Mouse (Mus musculus) G1E (cell line): ENCODE measurements around the gene Epn2. TPM values are rescaled to one million over a fixed set of nuclear protein-coding genes. Genes with fewer than 3 reads are reported as not detected.

ENCODE experiments used
- ATAC-seq: 2 replicates; pipeline ENCODE4 v1.8.0; 2016; ENCODE audit warnings: mild to moderate bottlenecking; ENCODE audit not compliant: insufficient number of reproducible peaks, poor library complexity, low FRiP score, severe bottlenecking; ENCODE audit errors: extremely low read depth
- DNase-seq: peaks from one replicate; pipeline ENCODE4 v3.0.0; 2012; ENCODE audit warnings: low spot score
- H3K27me3 ChIP-seq: 2 replicates; pipeline ENCODE4 v1.6.1; 2012; ENCODE audit warnings: mild to moderate bottlenecking, low read length, inconsistent platforms; ENCODE audit not compliant: insufficient read depth
- H3K36me3 ChIP-seq: replicated peaks from 2 replicates; pipeline ENCODE3; 2012; ENCODE audit warnings: mild to moderate bottlenecking, inconsistent platforms
- H3K4me1 ChIP-seq: 2 replicates; pipeline ENCODE4 v1.6.1; 2012; ENCODE audit warnings: low read depth, low read length, inconsistent platforms, mixed read lengths; ENCODE audit not compliant: insufficient read depth
- H3K4me3 ChIP-seq: 2 replicates; pipeline ENCODE4 v1.5.1; 2012; ENCODE audit warnings: low read depth, mild to moderate bottlenecking, inconsistent platforms, low read length, moderate library complexity, mixed read lengths
- H3K9me3 ChIP-seq: replicated peaks from 2 replicates; pipeline ENCODE4 v1.6.1; 2012; ENCODE audit warnings: inconsistent platforms
- CTCF ChIP-seq: IDR thresholded peaks from 2 replicates; pipeline ENCODE4 v1.5.1; 2012; ENCODE audit warnings: low read depth, low read length, inconsistent platforms, mixed read lengths
- GATA1 ChIP-seq: IDR thresholded peaks from 2 replicates; pipeline ENCODE4 v1.6.1; 2012; ENCODE audit warnings: borderline replicate concordance, low read length, inconsistent platforms, mixed read lengths
- GATA2 ChIP-seq: IDR thresholded peaks from 2 replicates; pipeline ENCODE4 v1.6.1; 2012; ENCODE audit warnings: low read depth, low read length, inconsistent platforms, borderline replicate concordance
- POLR2AphosphoS5 ChIP-seq: IDR thresholded peaks from 2 replicates; pipeline ENCODE4 v1.6.1; 2012; ENCODE audit warnings: low read depth, low read length, inconsistent platforms; ENCODE audit not compliant: insufficient replicate concordance
- TAL1 ChIP-seq: conservative IDR thresholded peaks from 2 replicates; pipeline ENCODE4 v1.6.1; 2012; ENCODE audit warnings: low read depth, low read length, inconsistent platforms, mixed read lengths
- polyA plus RNA-seq: library from polyadenylated mRNA; stranded (reverse); fragments of >175 nt; gene quantifications from 2 replicates; pipeline ENCODE4 v1.2.3, GENCODE M21; 2012
- total RNA-seq, 2 experiments: library from RNA; stranded (forward) in 1 of 2; stranded (reverse) in 1 of 2; fragments of 200-1000 nt in 1 of 2; fragments of >200 nt in 1 of 2; fragmentation: Nextera tagmentation in 1 of 2; gene quantifications; 2 replicates each; pipeline ENCODE4 v1.2.3; 2014 to 2017

Gene Epn2
- total and polyA plus RNA-seq, 3 experiments, result 2.3 to 4.5 (median 2.6) TPM

GRCm38 (mm10) chr11:61579878-61580381, 443 bp upstream of the Epn2 start:
- TF ChIP-seq TAL1 (no peak), POLR2AphosphoS5 (no peak), GATA2 (no peak), GATA1 (no peak), CTCF (no peak)
- peak overlapping the region; percentile 79; the same call in 1 of the 2 replicates for H3K4me3 ChIP-seq
- ATAC-seq (no peak), DNase-seq (no peak)
- H3K9me3 ChIP-seq, result no peaks in the 10 kb centered on the region
- H3K27me3 ChIP-seq, result peaks cover 14% of the 10 kb centered on the region; the same call in 1 of the 2 replicates
- H3K36me3 ChIP-seq, result no peaks in the 10 kb centered on the region
- H3K4me1 ChIP-seq, result peaks cover 15% of the 10 kb centered on the region

- no peak for ATAC-seq
- peaks cover 9% of the 10 kb centered on the region; the same call in 1 of the 2 replicates for H3K27me3 ChIP-seq
- no peak for TF ChIP-seq TAL1
These were observed 925 bp downstream of the Epn2 start for GRCm38 (mm10) chr11:61578541-61578982.

GRCm38 (mm10) chr11:61577991-61578390, 1.5 kb downstream of the Epn2 start:
- no peak for TF ChIP-seq TAL1
- TF ChIP-seq GATA2, result no peak
- no peak for TF ChIP-seq CTCF
- TF ChIP-seq GATA1, result no peak
- TF ChIP-seq POLR2AphosphoS5, result no peak
- Histone ChIP-seq H3K27me3 (peaks cover 9% of the 10 kb centered on the region; the same call in 1 of the 2 replicates), H3K4me1 (peaks cover 15% of the 10 kb centered on the region), H3K36me3 (no peaks in the 10 kb centered on the region), H3K4me3 (no peak overlapping the region), H3K9me3 (no peaks in the 10 kb centered on the region)
- DNase-seq, result no peak
- ATAC-seq, result no peak

More at GRCm38 (mm10) chr11:61578541-61578982, 925 bp downstream of the Epn2 start:
- peak overlapping the region; percentile 79 for H3K4me3 ChIP-seq
- H3K9me3 ChIP-seq, result no peaks in the 10 kb centered on the region
- H3K36me3 ChIP-seq, result no peaks in the 10 kb centered on the region
- H3K4me1 ChIP-seq, result peaks cover 15% of the 10 kb centered on the region
- peak; percentile 82 for DNase-seq

DNA sequence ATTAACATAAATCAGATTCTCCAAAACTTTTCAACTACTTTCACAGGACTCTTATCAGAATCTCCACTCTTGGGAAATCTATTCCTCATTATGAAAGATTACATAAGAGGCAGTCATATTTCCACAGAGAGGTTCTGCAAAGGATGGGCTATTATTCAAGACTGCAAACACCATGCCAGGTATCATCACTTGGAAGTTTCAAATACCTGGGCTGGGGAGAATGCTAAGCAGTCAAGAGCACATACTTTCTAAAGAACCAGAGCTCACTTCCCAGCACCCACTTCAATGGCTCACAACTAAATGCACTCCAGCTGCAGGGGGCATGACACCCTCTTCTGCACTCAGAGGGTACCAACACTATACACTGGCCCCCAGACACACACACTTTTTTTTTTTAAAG, 2.1 kb downstream of the Epn2 start:
- no peak for DNase-seq
- ATAC-seq, result no peak
- Histone ChIP-seq H3K4me3 (no peak overlapping the region), H3K36me3 (no peaks in the 10 kb centered on the region), H3K9me3 (no peaks in the 10 kb centered on the region), H3K4me1 (peaks cover 15% of the 10 kb centered on the region), H3K27me3 (peaks cover 9% of the 10 kb centered on the region; the same call in 1 of the 2 replicates)
- TF ChIP-seq POLR2AphosphoS5 (no peak), CTCF (no peak), GATA2 (no peak)

DNA sequence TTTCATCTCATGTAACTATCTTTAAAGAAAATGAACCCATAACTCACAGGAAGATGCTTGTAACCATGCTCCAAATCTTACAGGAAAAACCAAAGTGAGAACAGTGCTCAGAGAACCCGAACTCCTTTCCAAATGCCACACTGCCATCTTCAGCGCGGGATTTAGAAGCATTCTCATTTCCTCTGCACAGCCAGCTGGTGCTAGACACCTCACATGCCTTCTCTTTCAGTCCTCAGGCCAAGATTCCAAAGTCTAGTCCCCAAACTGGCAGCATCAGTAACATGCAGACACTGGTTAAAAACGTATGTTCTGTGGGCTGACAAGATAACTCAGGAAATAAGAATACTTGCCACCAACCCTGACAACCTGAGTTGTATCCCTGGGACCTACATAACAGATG, 6.2 kb downstream of the Epn2 start:
- H3K27me3 ChIP-seq, result no peaks in the 10 kb centered on the region; the same call in 1 of the 2 replicates
- no peak for ATAC-seq
- TF ChIP-seq GATA2 (no peak), GATA1 (no peak), TAL1 (no peak), POLR2AphosphoS5 (no peak), CTCF (no peak)
- H3K4me1 ChIP-seq, result peaks cover under 1% of the 10 kb centered on the region; the same call in 1 of the 2 replicates
- no peaks in the 10 kb centered on the region for H3K9me3 ChIP-seq
- no peaks in the 10 kb centered on the region for H3K36me3 ChIP-seq
- no peak for DNase-seq
- no peak overlapping the region for H3K4me3 ChIP-seq

DNA sequence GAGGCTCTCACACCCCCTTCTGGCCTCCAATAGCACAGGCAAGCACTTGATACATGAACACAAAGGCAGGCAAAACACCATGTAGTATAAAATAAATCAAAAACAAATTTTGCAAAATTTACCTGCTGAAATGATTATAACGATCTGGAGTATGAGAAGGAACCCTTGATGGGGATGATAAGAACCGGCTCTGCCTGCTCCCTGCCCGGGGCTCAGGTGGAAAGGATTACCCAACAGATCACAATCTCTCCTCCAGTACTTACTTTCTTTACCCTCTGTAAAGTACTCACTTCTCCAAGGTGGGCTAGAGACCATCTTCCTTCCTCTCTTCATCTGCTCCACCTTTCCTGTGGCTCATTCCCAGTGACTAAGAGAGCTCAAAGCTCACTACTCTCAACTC, 8.3 kb downstream of the Epn2 start:
- Histone ChIP-seq H3K27me3 (no peaks in the 10 kb centered on the region; the same call in 1 of the 2 replicates), H3K9me3 (no peaks in the 10 kb centered on the region), H3K4me3 (no peak overlapping the region), H3K4me1 (no peaks in the 10 kb centered on the region), H3K36me3 (no peaks in the 10 kb centered on the region)
- ATAC-seq (no peak), DNase-seq (no peak)
- no peak for TF ChIP-seq CTCF
- TF ChIP-seq GATA2, result no peak
- no peak for TF ChIP-seq POLR2AphosphoS5
- no peak for TF ChIP-seq TAL1
- no peak for TF ChIP-seq GATA1

GRCm38 (mm10) chr11:61569671-61570070, 9.8 kb downstream of the Epn2 start:
- Histone ChIP-seq H3K36me3 (no peaks in the 10 kb centered on the region), H3K27me3 (no peaks in the 10 kb centered on the region; the same call in 1 of the 2 replicates), H3K4me3 (no peak overlapping the region), H3K4me1 (no peaks in the 10 kb centered on the region), H3K9me3 (no peaks in the 10 kb centered on the region)
- no peak for TF ChIP-seq TAL1
- TF ChIP-seq GATA2, result no peak
- DNase-seq (no peak), ATAC-seq (no peak)
